In genomic region chr6:144332027-144332426, GRCm38 (mm10) we compare ENCODE assay signal across 15 mouse cellular contexts.
"Had no signal": no experiment of that assay in that cellular context is flagged by ENCODE, and none has a peak within 500 bp of the region (broad histone marks: within the 10 kb centered on the region; RNA-seq: fewer than 3 reads in every experiment).

No protein-coding gene starts in this region.

- H3K36me3 ChIP-seq: limb, embryonic 15.5 days; liver, embryonic 12.5 days; midbrain, embryonic 15.5 days; neural tube, embryonic 13.5 days; stomach, embryonic 15.5 days had no signal

- H3K27me3 ChIP-seq: limb, embryonic 15.5 days; liver, embryonic 12.5 days; megakaryocyte, embryonic 14.5 days; midbrain, embryonic 15.5 days; stomach, embryonic 15.5 days had no signal

- H3K4me2 ChIP-seq: limb, embryonic 15.5 days; liver, embryonic 12.5 days; lung, embryonic 14.5 days; midbrain, embryonic 11.5 days; midbrain, embryonic 15.5 days; neural tube, embryonic 13.5 days; stomach, embryonic 15.5 days had no signal

- H3K4me3 ChIP-seq: left cerebral cortex, adult 2 months; limb, embryonic 15.5 days; liver, embryonic 12.5 days; megakaryocyte, embryonic 14.5 days; midbrain, embryonic 15.5 days; neural tube, embryonic 13.5 days; stomach, embryonic 15.5 days had no signal

- H3K9ac ChIP-seq: limb, embryonic 15.5 days; liver, embryonic 12.5 days; lung, embryonic 14.5 days; midbrain, embryonic 15.5 days; neural tube, embryonic 13.5 days; stomach, embryonic 15.5 days had no signal

- ATAC-seq: liver, embryonic 12.5 days; midbrain, embryonic 15.5 days had no signal

- H3K9me3 ChIP-seq: limb, embryonic 15.5 days; midbrain, embryonic 15.5 days; neural tube, embryonic 13.5 days; stomach, embryonic 15.5 days had no signal

- DNase-seq: kidney, postnatal 10 days; lung, embryonic 14.5 days; lung, postnatal 10 days; retina, postnatal 1 day; right cerebral cortex, postnatal 4 days; thymus, postnatal 14 days had no signal

- H3K27ac ChIP-seq: left cerebral cortex, adult 2 months; limb, embryonic 15.5 days; liver, embryonic 12.5 days; macrophage; midbrain, embryonic 15.5 days; neural tube, embryonic 13.5 days; stomach, embryonic 15.5 days had no signal

- H3K4me1 ChIP-seq: liver, embryonic 12.5 days; megakaryocyte, embryonic 14.5 days; midbrain, embryonic 15.5 days; neural tube, embryonic 13.5 days; stomach, embryonic 15.5 days had no signal
